Mouse (Mus musculus) MN1 (cell line): ENCODE measurements around the gene Naif1.
A peak's percentile ranks its signal among the peaks of the same experiment; 100 is the strongest.

ENCODE experiments used
- DNase-seq: peaks from one replicate; pipeline ENCODE4 v3.0.0-alpha.2; 2016; ENCODE audit warnings: low spot score

Naif1 gene

GRCm38 (mm10) chr2:32449761-32450754 lies at the start of gene Naif1:
Gene Naif1 (plus strand): TSS chr2:32450457.
- DNase-seq = no peak

GRCm38 (mm10) chr2:32404663-32405062 lies 45.6 kb upstream of the Naif1 start:
- peak; percentile 96 for DNase-seq

- no peak for DNase-seq
These were observed 43.0 kb upstream of the Naif1 start for GRCm38 (mm10) chr2:32407144-32407824.

GRCm38 (mm10) chr2:32408429-32409424 lies 41.5 kb upstream of the Naif1 start:
- DNase-seq = no peak

GRCm38 (mm10) chr2:32411407-32411806 lies 38.9 kb upstream of the Naif1 start:
- DNase-seq = no peak

- DNase-seq = no peak
These were observed 37.3 kb upstream of the Naif1 start for GRCm38 (mm10) chr2:32412742-32413531.

GRCm38 (mm10) chr2:32413936-32414335 lies 36.3 kb upstream of the Naif1 start:
- DNase-seq = no peak

GRCm38 (mm10) chr2:32415801-32416200 lies 34.5 kb upstream of the Naif1 start:
- DNase-seq = no peak

- no peak for DNase-seq
These were observed 33.7 kb upstream of the Naif1 start for GRCm38 (mm10) chr2:32416556-32416955.

GRCm38 (mm10) chr2:32417486-32417885 lies 32.8 kb upstream of the Naif1 start:
- DNase-seq = no peak

- no peak for DNase-seq
These were observed 31.7 kb upstream of the Naif1 start for GRCm38 (mm10) chr2:32418430-32419151.

- DNase-seq = peak; percentile 56
These were observed 30.9 kb upstream of the Naif1 start for GRCm38 (mm10) chr2:32419359-32419758.

- no peak for DNase-seq
These were observed 30.1 kb upstream of the Naif1 start for GRCm38 (mm10) chr2:32420066-32420608.

GRCm38 (mm10) chr2:32420647-32421046 lies 29.6 kb upstream of the Naif1 start:
- DNase-seq = no peak

GRCm38 (mm10) chr2:32421851-32422251 lies 28.4 kb upstream of the Naif1 start:
- no peak for DNase-seq

- DNase-seq = peak; percentile 89
These were observed 26.6 kb upstream of the Naif1 start for GRCm38 (mm10) chr2:32423481-32424331.

- DNase-seq = no peak
These were observed 25.5 kb upstream of the Naif1 start for GRCm38 (mm10) chr2:32424796-32425195.

- DNase-seq = no peak
These were observed 24.7 kb upstream of the Naif1 start for GRCm38 (mm10) chr2:32425568-32425967.

- no peak for DNase-seq
These were observed 24.1 kb upstream of the Naif1 start for GRCm38 (mm10) chr2:32426141-32426540.
